Mouse (Mus musculus) embryonic facial prominence, embryonic 11.5 days (tissue): ENCODE data around the gene Khdrbs1. TPM values are rescaled to one million over a fixed set of nuclear protein-coding genes. Genes with fewer than 3 reads are reported as not detected.

Experiments
- ATAC-seq: fragments of 200-750 bp; cut with Nextera tagmentation; replicated peaks from 2 replicates; pipeline ENCODE4 v1.8.0; 2017; ENCODE audit warnings: low read depth; ENCODE audit not compliant: insufficient number of reproducible peaks, low FRiP score, low TSS enrichment
- DNase-seq: peaks from one replicate; pipeline ENCODE4 v3.0.0-alpha.2; 2015; ENCODE audit warnings: low spot score
- H3K27ac ChIP-seq: fragments of 300-500 bp; sonication (generic); replicated peaks from 2 replicates; pipeline ENCODE4 v1.5.1; 2014; ENCODE audit warnings: mild to moderate bottlenecking, low read depth, low read length, control low read depth
- H3K27me3 ChIP-seq: fragments of 300-500 bp; sonication (generic); 2 replicates; pipeline ENCODE4 v1.6.1; 2014; ENCODE audit warnings: mild to moderate bottlenecking, low read length, moderate library complexity, mixed read lengths; ENCODE audit not compliant: control insufficient read depth, insufficient read depth
- H3K36me3 ChIP-seq: fragments of 300-500 bp; sonication (generic); replicated peaks from 2 replicates; pipeline ENCODE4 v1.6.1; 2014; ENCODE audit warnings: low read depth, mild to moderate bottlenecking, low read length, moderate library complexity, mixed read lengths; ENCODE audit not compliant: control insufficient read depth, insufficient read depth
- H3K4me1 ChIP-seq: fragments of 300-500 bp; sonication (generic); 2 replicates; pipeline ENCODE4 v1.6.1; 2014; ENCODE audit warnings: low read length, mixed read lengths; ENCODE audit not compliant: control insufficient read depth, insufficient read depth
- H3K4me2 ChIP-seq: fragments of 300-500 bp; sonication (generic); 2 replicates; pipeline ENCODE4 v1.6.1; 2014; ENCODE audit warnings: low read depth, mild to moderate bottlenecking, control low read depth, low read length, moderate library complexity
- H3K4me3 ChIP-seq: fragments of 300-500 bp; sonication (generic); 2 replicates; pipeline ENCODE4 v1.5.1; 2014; ENCODE audit warnings: low read depth, low read length, control low read depth
- H3K9ac ChIP-seq: fragments of 300-500 bp; sonication (generic); replicated peaks from 2 replicates; pipeline ENCODE4 v1.6.1; 2014; ENCODE audit warnings: mild to moderate bottlenecking, control low read depth, low read length
- H3K9me3 ChIP-seq: fragments of 300-500 bp; sonication (generic); replicated peaks from 2 replicates; pipeline ENCODE4 v1.6.1; 2016; ENCODE audit warnings: mild to moderate bottlenecking, low read length, inconsistent platforms, mixed read lengths; ENCODE audit not compliant: control insufficient read depth
- WGBS: fragments of 180-500 bp; shearing (Covaris S2); extraction: QIAGEN DNeasy Blood & Tissue Kit; methylation state at CpG from one replicate; pipeline ENCODE4 v1.1.7; 2014; 5-methylcytosine and 5-hydroxymethylcytosine counted together
- microRNA-seq: library from miRNA; unstranded; fragments of <30 nt; microRNA quantifications from one replicate; pipeline ENCODE4, GENCODE M21; 2016; ENCODE audit warnings: borderline number of aligned reads
- polyA plus RNA-seq: library from polyadenylated mRNA; unstranded; fragments of >200 nt; fragmentation: Nextera tagmentation; extraction: Ambion mirVana; gene quantifications from 2 replicates; pipeline ENCODE4 v1.2.1, GENCODE M21; 2014

Gene Khdrbs1
- polyA plus RNA-seq, 1 experiment from 2014 or later: 193 TPM

GRCm38 (mm10) chr4:129671491-129672082 lies 70.5 kb downstream of the Khdrbs1 start:
- Histone ChIP-seq H3K36me3 (no peaks in the 10 kb centered on the region; the same call in 1 of the 2 replicates), H3K27me3 (no peaks in the 10 kb centered on the region), H3K9me3 (no peaks in the 10 kb centered on the region), H3K4me3 (peak overlapping the region; percentile 92), H3K4me2 (peak overlapping the region; percentile 83), H3K4me1 (no peaks in the 10 kb centered on the region), H3K27ac (peak overlapping the region; percentile 84), H3K9ac (peak overlapping the region; percentile 94)
- WGBS: 8% methylated on average over 12 of the region's 12 CpGs
- DNase-seq: peak; percentile 84
- no peak for ATAC-seq

DNA sequence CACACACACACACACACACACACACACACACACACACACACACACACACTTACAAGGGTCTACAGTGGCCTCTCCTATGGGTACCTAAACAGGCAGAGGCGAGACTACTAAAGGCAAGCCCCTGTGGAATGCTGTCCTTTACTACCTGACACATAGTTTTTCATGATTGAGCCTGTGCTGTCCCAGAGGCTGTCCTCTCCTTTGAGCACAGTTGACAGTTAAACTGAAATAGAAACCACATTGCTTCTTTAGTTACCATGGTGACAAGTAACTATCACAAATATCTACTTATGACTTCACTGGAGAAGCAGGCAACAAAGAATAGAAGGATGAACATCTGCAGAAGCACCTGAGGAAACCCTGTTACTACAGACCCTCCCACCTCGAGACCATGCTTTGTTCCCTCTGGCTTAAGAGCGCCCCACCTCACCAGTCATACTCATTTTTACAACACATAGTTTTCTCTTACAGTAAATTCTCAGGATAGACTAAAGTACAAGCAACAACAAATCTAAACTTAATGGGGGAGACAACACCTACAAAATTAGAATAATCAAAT lies 79.8 kb downstream of the Khdrbs1 start:
- ATAC-seq: no peak
- no peaks in the 10 kb centered on the region; the same call in 1 of the 2 replicates for H3K36me3 ChIP-seq

GRCm38 (mm10) chr4:129661584-129661983 lies 80.5 kb downstream of the Khdrbs1 start:
- Histone ChIP-seq H3K9me3 (no peaks in the 10 kb centered on the region), H3K36me3 (no peaks in the 10 kb centered on the region; the same call in none of the 2 replicates), H3K27me3 (no peaks in the 10 kb centered on the region), H3K4me1 (no peaks in the 10 kb centered on the region), H3K4me3 (no peak overlapping the region), H3K9ac (no peak overlapping the region), H3K4me2 (no peak overlapping the region), H3K27ac (no peak overlapping the region)
- ATAC-seq: no peak
- no peak for DNase-seq
- WGBS: 98% methylated on average over 3 of the region's 3 CpGs

More for the DNA sequence above, 79.8 kb downstream of the Khdrbs1 start:
- no peak for DNase-seq
- Histone ChIP-seq H3K9ac (no peak overlapping the region), H3K4me3 (no peak overlapping the region), H3K27ac (no peak overlapping the region), H3K27me3 (no peaks in the 10 kb centered on the region), H3K4me2 (no peak overlapping the region), H3K4me1 (no peaks in the 10 kb centered on the region), H3K9me3 (no peaks in the 10 kb centered on the region)
- WGBS: 81% methylated on average over 3 of the region's 3 CpGs

- Histone ChIP-seq H3K9ac (no peak overlapping the region), H3K9me3 (no peaks in the 10 kb centered on the region), H3K36me3 (peaks cover 9% of the 10 kb centered on the region), H3K27me3 (no peaks in the 10 kb centered on the region), H3K4me1 (no peaks in the 10 kb centered on the region), H3K4me3 (no peak overlapping the region), H3K4me2 (no peak overlapping the region), H3K27ac (no peak overlapping the region)
- ATAC-seq: no peak
- 93% methylated on average over 14 of the region's 14 CpGs for WGBS
- no peak for DNase-seq
Observed at GRCm38 (mm10) chr4:129654770-129655169, 87.3 kb downstream of the Khdrbs1 start.

Small RNAs within 50 kb of the gene (microRNA-seq; reads per million reads assigned to microRNA genes)
- gene Gm28017 (not detected), gene Mir7016 (not detected)

Other genes starting within 250 kb of the Khdrbs1 start
- gene Marcksl1, start 228.7 kb downstream of the Khdrbs1 start, polyA plus RNA-seq: 1,559 and 1,563 TPM in 2 replicates
- 271 and 273 TPM in 2 replicates for gene Hdac1, start 199.6 kb downstream of the Khdrbs1 start, polyA plus RNA-seq
- 11.3 and 14.2 TPM in 2 replicates for gene Lck, start 168.7 kb downstream of the Khdrbs1 start, polyA plus RNA-seq
- gene Fam167b, start 163.8 kb downstream of the Khdrbs1 start, polyA plus RNA-seq: 2.9 and 3.2 TPM in 2 replicates
- gene Eif3i, start 141.7 kb downstream of the Khdrbs1 start, polyA plus RNA-seq: 284 and 293 TPM in 2 replicates
- gene Tmem234, start 141.6 kb downstream of the Khdrbs1 start, polyA plus RNA-seq: 163 and 195 TPM in 2 replicates
- gene Dcdc2b, start 128.0 kb downstream of the Khdrbs1 start, polyA plus RNA-seq: 1.2 and 1.9 TPM in 2 replicates
- gene Iqcc, start 123.2 kb downstream of the Khdrbs1 start, polyA plus RNA-seq: 22.8 and 23.5 TPM in 2 replicates
- 55.8 and 58.8 TPM in 2 replicates for gene Ccdc28b, start 118.4 kb downstream of the Khdrbs1 start, polyA plus RNA-seq
- 100 and 101 TPM in 2 replicates for gene Txlna, start 101.2 kb downstream of the Khdrbs1 start, polyA plus RNA-seq
- gene Kpna6, start 69.5 kb downstream of the Khdrbs1 start, polyA plus RNA-seq: 12.5 and 13.3 TPM in 2 replicates
- 29.1 and 38.6 TPM in 2 replicates for gene Tmem39b, start 45.5 kb downstream of the Khdrbs1 start, polyA plus RNA-seq
- 325 and 376 TPM in 2 replicates for gene Ptp4a2, start 68.9 kb upstream of the Khdrbs1 start, polyA plus RNA-seq
- not detected in 2 replicates for gene Spocd1, start 186.9 kb upstream of the Khdrbs1 start, polyA plus RNA-seq
- 2.1 and 2.2 TPM in 2 replicates for gene Adgrb2, start 242.6 kb upstream of the Khdrbs1 start, polyA plus RNA-seq